Mouse (Mus musculus): Measurements from ENCODE around the gene Ppp1r27. TPM values are rescaled to one million over a fixed set of nuclear protein-coding genes. Genes with fewer than 3 reads are reported as not detected.
"Not testable (repeated sequence)": the region's sequence is repeated elsewhere in the genome, so short reads cannot be mapped to it uniquely, and the experiment has no call there.

Ppp1r27 gene
- total and polyA plus RNA-seq, 2 experiments, result 0.28 TPM; not detected in 1

- TF ChIP-seq POLR2A (IDR thresholded peaks at IDR 0.05; ENCODE audit: extremely low read depth, insufficient read depth, low read length), result no peak
- TF ChIP-seq CTCF (IDR thresholded peaks at IDR 0.05; ENCODE audit: low read depth, low read length), result no peak
- Histone ChIP-seq H3K4me1 (ENCODE audit: control insufficient read depth, insufficient read depth, low read length) (peaks cover 28% of the 10 kb centered on the region), H3K27me3 (ENCODE audit: control insufficient read depth, insufficient read depth, low read length) (no peaks in the 10 kb centered on the region), H3K79me2 (ENCODE audit: control insufficient read depth, insufficient read depth, low read length) (peaks cover 17% of the 10 kb centered on the region), H3K27ac (replicated peaks; ENCODE audit: insufficient read depth, low read depth, low read length) (no peak overlapping the region), H3K36me3 (ENCODE audit: control insufficient read depth, insufficient read depth, low read length) (peaks cover 73% of the 10 kb centered on the region), H3K4me3 (ENCODE audit: insufficient read depth, low read depth, low read length) (no peak overlapping the region), H3K9ac (ENCODE audit: low read depth, low read length) (peak overlapping the region; percentile 29; the same call in 1 of the 2 replicates)
- no peak for DNase-seq (ENCODE audit: extremely low read depth, low read depth, low spot score)
- 71% methylated on average over 6 of the region's 6 CpGs for WGBS
These were observed 17.4 kb upstream of the Ppp1r27 start for GRCm38 (mm10) chr11:120568324-120568723.

- Histone ChIP-seq H3K79me2 (ENCODE audit: control insufficient read depth, insufficient read depth, low read length) (peaks cover 3% of the 10 kb centered on the region; the same call in 1 of the 2 replicates), H3K4me3 (ENCODE audit: insufficient read depth, low read depth, low read length) (no peak overlapping the region), H3K27me3 (ENCODE audit: control insufficient read depth, insufficient read depth, low read length) (no peaks in the 10 kb centered on the region), H3K27ac (replicated peaks; ENCODE audit: insufficient read depth, low read depth, low read length) (no peak overlapping the region), H3K36me3 (ENCODE audit: control insufficient read depth, insufficient read depth, low read length) (peaks cover 92% of the 10 kb centered on the region), H3K9ac (ENCODE audit: low read depth, low read length) (no peak overlapping the region), H3K4me1 (ENCODE audit: control insufficient read depth, insufficient read depth, low read length) (peaks cover 18% of the 10 kb centered on the region)
- 84% methylated on average over 9 of the region's 9 CpGs for WGBS
- TF ChIP-seq CTCF (IDR thresholded peaks at IDR 0.05; ENCODE audit: low read depth, low read length) (no peak), POLR2A (IDR thresholded peaks at IDR 0.05; ENCODE audit: extremely low read depth, insufficient read depth, low read length) (no peak)
- no peak for DNase-seq (ENCODE audit: extremely low read depth, low read depth, low spot score)
These were observed 14.2 kb upstream of the Ppp1r27 start for GRCm38 (mm10) chr11:120565114-120565513.

GRCm38 (mm10) chr11:120562949-120563348, 12.0 kb upstream of the Ppp1r27 start:
- Histone ChIP-seq H3K9ac (ENCODE audit: low read depth, low read length) (no peak overlapping the region), H3K27ac (replicated peaks; ENCODE audit: insufficient read depth, low read depth, low read length) (no peak overlapping the region), H3K27me3 (ENCODE audit: control insufficient read depth, insufficient read depth, low read length) (no peaks in the 10 kb centered on the region), H3K79me2 (ENCODE audit: control insufficient read depth, insufficient read depth, low read length) (no peaks in the 10 kb centered on the region), H3K36me3 (ENCODE audit: control insufficient read depth, insufficient read depth, low read length) (peaks cover 80% of the 10 kb centered on the region), H3K4me1 (ENCODE audit: control insufficient read depth, insufficient read depth, low read length) (peaks cover 8% of the 10 kb centered on the region), H3K4me3 (ENCODE audit: insufficient read depth, low read depth, low read length) (no peak overlapping the region)
- WGBS, result 97% methylated on average over 13 of the region's 13 CpGs
- TF ChIP-seq POLR2A (IDR thresholded peaks at IDR 0.05; ENCODE audit: extremely low read depth, insufficient read depth, low read length) (no peak), CTCF (IDR thresholded peaks at IDR 0.05; ENCODE audit: low read depth, low read length) (no peak)
- DNase-seq (ENCODE audit: extremely low read depth, low read depth, low spot score), result no peak

- no peaks in the 10 kb centered on the region for H3K4me1 ChIP-seq (ENCODE audit: control insufficient read depth, insufficient read depth, low read length)
- H3K27me3 ChIP-seq (ENCODE audit: control insufficient read depth, insufficient read depth, low read length), result no peaks in the 10 kb centered on the region
- H3K79me2 ChIP-seq (ENCODE audit: control insufficient read depth, insufficient read depth, low read length), result no peaks in the 10 kb centered on the region
- no peak overlapping the region for H3K4me3 ChIP-seq (ENCODE audit: insufficient read depth, low read depth, low read length)
- 87% methylated on average over 13 of the region's 13 CpGs for WGBS
- H3K36me3 ChIP-seq (ENCODE audit: control insufficient read depth, insufficient read depth, low read length), result peaks cover 62% of the 10 kb centered on the region
- TF ChIP-seq CTCF (IDR thresholded peaks at IDR 0.05; ENCODE audit: low read depth, low read length) (no peak), POLR2A (IDR thresholded peaks at IDR 0.05; ENCODE audit: extremely low read depth, insufficient read depth, low read length) (no peak)
- DNase-seq (ENCODE audit: extremely low read depth, low read depth, low spot score), result no peak
- H3K27ac ChIP-seq (replicated peaks; ENCODE audit: insufficient read depth, low read depth, low read length), result no peak overlapping the region
- no peak overlapping the region for H3K9ac ChIP-seq (ENCODE audit: low read depth, low read length)
These were observed 10.2 kb upstream of the Ppp1r27 start for GRCm38 (mm10) chr11:120560952-120561728.

- peaks cover 40% of the 10 kb centered on the region for H3K36me3 ChIP-seq (ENCODE audit: control insufficient read depth, insufficient read depth, low read length)
- not testable (repeated sequence) for H3K4me1 ChIP-seq (ENCODE audit: control insufficient read depth, insufficient read depth, low read length); H3K79me2 ChIP-seq (ENCODE audit: control insufficient read depth, insufficient read depth, low read length); H3K27me3 ChIP-seq (ENCODE audit: control insufficient read depth, insufficient read depth, low read length); H3K4me3 ChIP-seq (ENCODE audit: insufficient read depth, low read depth, low read length); H3K9ac ChIP-seq (ENCODE audit: low read depth, low read length); H3K27ac ChIP-seq (replicated peaks; ENCODE audit: insufficient read depth, low read depth, low read length); DNase-seq (ENCODE audit: extremely low read depth, low read depth, low spot score)
- 85% methylated on average over 6 of the region's 6 CpGs for WGBS
These were observed 7.9 kb upstream of the Ppp1r27 start for GRCm38 (mm10) chr11:120558843-120559242.

GRCm38 (mm10) chr11:120555260-120555659, 4.3 kb upstream of the Ppp1r27 start:
- Histone ChIP-seq H3K4me1 (ENCODE audit: control insufficient read depth, insufficient read depth, low read length) (0 out of 2 replicates have a peak, but pooled peaks cover 2% of the 10 kb centered on the region), H3K36me3 (ENCODE audit: control insufficient read depth, insufficient read depth, low read length) (peaks cover 4% of the 10 kb centered on the region; the same call in 1 of the 2 replicates), H3K9ac (ENCODE audit: low read depth, low read length) (no peak overlapping the region), H3K27ac (replicated peaks; ENCODE audit: insufficient read depth, low read depth, low read length) (no peak overlapping the region), H3K79me2 (ENCODE audit: control insufficient read depth, insufficient read depth, low read length) (no peaks in the 10 kb centered on the region), H3K27me3 (ENCODE audit: control insufficient read depth, insufficient read depth, low read length) (no peaks in the 10 kb centered on the region), H3K4me3 (ENCODE audit: insufficient read depth, low read depth, low read length) (no peak overlapping the region)
- TF ChIP-seq CTCF (IDR thresholded peaks at IDR 0.05; ENCODE audit: low read depth, low read length), result no peak
- no peak for TF ChIP-seq POLR2A (IDR thresholded peaks at IDR 0.05; ENCODE audit: extremely low read depth, insufficient read depth, low read length)
- no peak for DNase-seq (ENCODE audit: extremely low read depth, low read depth, low spot score)
- WGBS, result 29% methylated on average over 2 of the region's 2 CpGs
